Mouse (Mus musculus): ENCODE measurements at regions not wholly inside any gene's neighbourhood (a gene's known extent, or its start where the extent isn't known, plus 50 kb on each side); places are given as distances from the start of the nearest gene placed in this dataset.

- TF ChIP-seq CTCF (IDR thresholded peaks at IDR 0.05; ENCODE audit: low read depth) (no peak), EP300 (IDR thresholded peaks at IDR 0.05; ENCODE audit: low read depth) (no peak)
Observed at GRCm38 (mm10) chrX:18933340-18933739, 472.1 kb upstream of the 4930578C19Rik start.

All from heart, postnatal 0 days (tissue).